Mouse (Mus musculus) bone marrow macrophage, adult 2 months (primary cell): ENCODE data around the gene Prdm15. TPM values are rescaled to one million over a fixed set of nuclear protein-coding genes. Genes with fewer than 3 reads are reported as not detected.
A peak's percentile ranks its signal among the peaks of the same experiment; 100 is the strongest.

Source experiments
- H3K27ac ChIP-seq: 2 replicates; pipeline ENCODE4 v1.5.1; 2012; ENCODE audit warnings: low read depth, low read length; ENCODE audit not compliant: insufficient read depth
- H3K4me1 ChIP-seq: 2 replicates; pipeline ENCODE4 v1.6.1; 2012; ENCODE audit warnings: low read length; ENCODE audit not compliant: control insufficient read depth, insufficient read depth
- H3K4me3 ChIP-seq: 2 replicates; pipeline ENCODE4 v1.5.1; 2012; ENCODE audit warnings: mild to moderate bottlenecking, low read length, moderate library complexity; ENCODE audit not compliant: insufficient read depth
- CTCF ChIP-seq: IDR thresholded peaks from 2 replicates; pipeline ENCODE4 v1.5.1; 2012; ENCODE audit warnings: low read depth, mild to moderate bottlenecking, low read length, moderate library complexity
- POLR2A ChIP-seq: IDR thresholded peaks from 2 replicates; pipeline ENCODE4 v1.6.1; 2012; ENCODE audit warnings: mild to moderate bottlenecking, low read depth, low read length, borderline replicate concordance
- polyA plus RNA-seq: library from polyadenylated mRNA; stranded (reverse); fragments of >200 nt; gene quantifications from 2 replicates; pipeline ENCODE4 v1.2.4, GENCODE M21; 2012; ENCODE audit not compliant: missing spikeins, insufficient read depth, insufficient read length

Prdm15 gene
- polyA plus RNA-seq, 1 experiment: 4.4 TPM

DNA sequence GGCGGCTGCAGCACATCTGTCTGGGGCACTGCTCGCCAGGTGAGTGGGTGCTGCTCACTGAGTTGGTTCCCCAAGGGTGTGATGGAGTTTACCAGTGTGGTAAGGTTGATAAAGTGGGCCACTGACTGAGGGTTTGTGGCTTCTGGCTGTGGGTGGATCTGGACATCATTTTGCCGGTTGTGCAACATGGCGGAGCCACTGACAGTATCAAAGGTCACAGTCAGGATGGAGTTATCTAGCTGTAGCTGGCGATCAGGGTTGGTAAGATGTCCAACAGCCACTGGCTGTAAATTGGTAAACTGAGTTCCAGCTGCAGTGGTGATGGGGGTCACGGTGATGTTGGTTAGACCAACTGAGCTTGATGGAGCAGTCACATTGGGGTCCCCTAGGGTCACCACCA lies 57.4 kb downstream of the Prdm15 start:
- no peak overlapping the region for H3K27ac ChIP-seq
- TF ChIP-seq CTCF (no peak), POLR2A (no peak)
- no peaks in the 10 kb centered on the region for H3K4me1 ChIP-seq
- H3K4me3 ChIP-seq: no peak overlapping the region

GRCm38 (mm10) chr16:97783057-97783456 lies 68.6 kb downstream of the Prdm15 start:
- Histone ChIP-seq H3K4me1 (no peaks in the 10 kb centered on the region), H3K4me3 (no peak overlapping the region), H3K27ac (no peak overlapping the region)
- TF ChIP-seq CTCF: no peak
- no peak for TF ChIP-seq POLR2A

GRCm38 (mm10) chr16:97778353-97779025 lies 73.2 kb downstream of the Prdm15 start:
- TF ChIP-seq POLR2A (no peak), CTCF (peak; percentile 60)
- no peak overlapping the region for H3K27ac ChIP-seq
- H3K4me3 ChIP-seq: no peak overlapping the region
- H3K4me1 ChIP-seq: no peaks in the 10 kb centered on the region

DNA sequence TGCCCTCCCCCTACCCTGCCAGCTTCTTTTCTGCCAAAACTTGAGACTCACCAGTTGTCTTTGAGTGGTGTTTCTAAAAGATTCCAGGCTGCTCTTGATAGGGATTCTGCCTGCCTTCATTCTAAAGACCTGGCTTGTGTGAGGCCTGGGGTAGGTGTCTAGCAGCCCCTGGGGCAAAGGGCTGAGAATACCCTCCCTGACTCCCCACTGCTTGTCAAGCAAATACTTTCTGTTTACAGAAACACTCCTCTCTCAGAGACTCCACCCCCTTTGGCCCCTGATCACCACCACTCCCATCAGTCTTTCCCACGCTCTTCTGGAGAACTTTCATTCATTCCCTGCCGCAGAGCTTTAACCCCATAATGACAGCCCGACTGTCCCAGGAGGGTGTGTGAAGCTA lies 85.1 kb downstream of the Prdm15 start:
- no peak overlapping the region for H3K27ac ChIP-seq
- no peaks in the 10 kb centered on the region for H3K4me1 ChIP-seq
- TF ChIP-seq POLR2A (no peak), CTCF (no peak)
- no peak overlapping the region for H3K4me3 ChIP-seq

DNA sequence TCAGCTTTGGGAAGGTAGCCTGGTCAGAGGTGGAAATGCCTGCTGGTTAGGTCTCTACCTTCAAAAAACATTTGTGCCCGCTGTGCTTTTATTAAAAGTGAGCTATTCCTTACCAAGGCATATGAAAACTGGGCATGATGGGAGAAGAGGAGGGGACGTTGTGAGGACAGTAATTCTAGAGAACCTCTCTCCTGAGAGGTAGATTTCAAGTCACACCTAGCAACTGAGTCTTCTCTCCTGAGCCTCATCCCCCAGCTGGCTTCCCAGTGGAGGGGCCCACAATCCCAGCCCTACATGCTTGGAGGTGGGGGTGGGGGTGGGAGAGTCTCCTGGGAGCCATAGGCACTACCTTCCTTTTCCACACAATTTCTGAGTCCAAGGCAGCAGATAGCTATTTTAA lies 87.0 kb downstream of the Prdm15 start:
- H3K27ac ChIP-seq: no peak overlapping the region
- TF ChIP-seq POLR2A (no peak), CTCF (no peak)
- no peaks in the 10 kb centered on the region for H3K4me1 ChIP-seq
- no peak overlapping the region for H3K4me3 ChIP-seq

GRCm38 (mm10) chr16:97763990-97764340 lies 87.7 kb downstream of the Prdm15 start:
- H3K4me1 ChIP-seq: no peaks in the 10 kb centered on the region
- no peak overlapping the region for H3K27ac ChIP-seq
- TF ChIP-seq POLR2A (no peak), CTCF (no peak)
- H3K4me3 ChIP-seq: no peak overlapping the region

GRCm38 (mm10) chr16:97763061-97763989 lies 88.3 kb downstream of the Prdm15 start, which contains the start of gene Ripk4:
Gene Ripk4 (minus strand): TSS chr16:97763787.
- Histone ChIP-seq H3K4me1 (no peaks in the 10 kb centered on the region), H3K27ac (no peak within 1 kb of the TSS), H3K4me3 (peak within 1 kb of the TSS; percentile 38)
- no peak for TF ChIP-seq POLR2A
- no peak for TF ChIP-seq CTCF

- no peak for TF ChIP-seq CTCF
- TF ChIP-seq POLR2A: no peak
- no peak overlapping the region for H3K4me3 ChIP-seq
- peaks cover 8% of the 10 kb centered on the region; the same call in 1 of the 2 replicates for H3K4me1 ChIP-seq
- H3K27ac ChIP-seq: no peak overlapping the region
Measured at GRCm38 (mm10) chr16:97761782-97762181, 89.9 kb downstream of the Prdm15 start.

DNA sequence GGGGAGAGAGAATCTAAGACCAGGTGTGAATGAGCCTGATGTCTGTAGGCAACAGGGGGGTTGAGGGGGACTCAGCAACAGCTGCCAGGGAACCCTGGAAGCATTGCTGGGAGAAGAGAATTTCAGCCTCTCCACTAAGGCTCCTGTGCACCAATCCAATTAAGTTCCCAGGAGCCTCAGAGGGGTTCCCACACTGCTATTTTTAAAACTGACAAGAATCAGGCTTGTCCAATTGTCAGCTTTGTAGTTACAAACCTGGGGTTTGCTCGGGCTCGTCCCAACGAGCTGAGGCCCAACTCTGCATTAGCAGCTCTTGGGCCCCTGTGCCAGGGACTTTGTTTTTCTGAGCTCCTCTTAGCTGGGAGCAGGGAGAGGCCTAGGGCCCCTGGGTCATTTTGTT lies 92.0 kb downstream of the Prdm15 start:
- no peak for TF ChIP-seq POLR2A
- no peak for TF ChIP-seq CTCF
- H3K27ac ChIP-seq: no peak overlapping the region
- no peak overlapping the region for H3K4me3 ChIP-seq
- peaks cover 14% of the 10 kb centered on the region for H3K4me1 ChIP-seq

DNA sequence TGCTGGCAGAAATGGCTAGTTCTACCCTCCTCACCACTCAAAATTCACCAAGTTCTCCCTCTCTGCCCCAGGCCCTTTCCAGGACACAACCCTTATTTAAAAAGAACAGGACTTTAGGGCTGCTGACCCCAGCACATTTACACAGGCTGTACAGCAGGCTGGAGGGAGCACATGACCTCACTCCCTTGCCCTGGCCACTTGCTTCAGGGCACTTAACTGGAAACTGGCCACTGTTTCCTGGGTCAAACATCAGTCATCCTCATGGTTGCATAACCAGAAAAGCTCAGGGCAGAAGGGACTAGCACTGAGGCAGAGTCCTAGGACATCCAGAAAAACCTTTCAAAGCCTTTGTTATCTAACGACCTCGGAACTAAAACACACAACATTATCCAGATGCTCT lies 93.4 kb downstream of the Prdm15 start:
- no peak for TF ChIP-seq CTCF
- no peak for TF ChIP-seq POLR2A
- Histone ChIP-seq H3K27ac (no peak overlapping the region; the same call in 1 of the 2 replicates), H3K4me1 (peaks cover 14% of the 10 kb centered on the region), H3K4me3 (no peak overlapping the region)

- Histone ChIP-seq H3K27ac (peak overlapping the region; percentile 59; the same call in 1 of the 2 replicates), H3K4me1 (peaks cover 23% of the 10 kb centered on the region), H3K4me3 (no peak overlapping the region)
- TF ChIP-seq CTCF (no peak), POLR2A (no peak)
Measured at GRCm38 (mm10) chr16:97756460-97756859, 95.2 kb downstream of the Prdm15 start.
